Mouse (Mus musculus) myocyte (in vitro differentiated cells): ENCODE data around the gene Crtap. TPM values are rescaled to one million over a fixed set of nuclear protein-coding genes. Genes with fewer than 3 reads are reported as not detected.

Source experiments
- H3K27me3 ChIP-seq: one replicate; pipeline ENCODE4 v1.6.1; 2011; ENCODE audit not compliant: control insufficient read depth, insufficient read depth, insufficient read length
- H3K36me3 ChIP-seq: one replicate; pipeline ENCODE4 v1.6.1; 2011; ENCODE audit not compliant: control insufficient read depth, insufficient read depth
- H3K4me2 ChIP-seq: one replicate; pipeline ENCODE4 v1.6.1; 2011; ENCODE audit warnings: low read depth, control low read depth
- H3K4me3 ChIP-seq: one replicate; pipeline ENCODE4 v1.5.1; 2011; ENCODE audit warnings: mild to moderate bottlenecking, control low read depth, moderate library complexity
- H3K79me2 ChIP-seq: one replicate; pipeline ENCODE4 v1.6.1; 2011; ENCODE audit not compliant: control insufficient read depth, insufficient read depth
- H3ac ChIP-seq: one replicate; pipeline ENCODE4 v1.6.1; 2011; ENCODE audit not compliant: control insufficient read depth, insufficient read length
- CEBPB ChIP-seq: IDR thresholded peaks from 2 replicates; pipeline ENCODE4 v1.6.1; 2011; ENCODE audit warnings: mild to moderate bottlenecking, moderate library complexity; ENCODE audit not compliant: poor library complexity, insufficient read depth, severe bottlenecking
- E2F4 ChIP-seq: IDR thresholded peaks from one replicate; pipeline ENCODE4 v1.6.1; 2011; ENCODE audit warnings: mild to moderate bottlenecking, control low read depth, moderate library complexity; ENCODE audit not compliant: insufficient read depth
- MAX ChIP-seq: IDR thresholded peaks from one replicate; pipeline ENCODE4 v1.6.1; 2011; ENCODE audit warnings: low read depth, mild to moderate bottlenecking, control low read depth
- MYOD1 ChIP-seq, 3 experiments: IDR thresholded peaks; one replicate each; pipeline ENCODE4 v1.6.1; 2011; ENCODE audit warnings: control low read depth in 2 of 3, low read depth in 2 of 3, mild to moderate bottlenecking in 2 of 3, moderate library complexity in 1 of 3; ENCODE audit not compliant: insufficient read length in 2 of 3, control insufficient read depth in 1 of 3
- MYOG ChIP-seq, 3 experiments: IDR thresholded peaks; one replicate each; pipeline ENCODE4 v1.6.1; 2011; ENCODE audit warnings: control low read depth in 2 of 3, low read depth in 2 of 3, mild to moderate bottlenecking in 2 of 3; ENCODE audit not compliant: insufficient read length in 2 of 3, control insufficient read depth in 1 of 3, insufficient read depth in 1 of 3
- POLR2A ChIP-seq: IDR thresholded peaks from one replicate; pipeline ENCODE4 v1.6.1; 2011; ENCODE audit warnings: low read depth, mild to moderate bottlenecking, control low read depth, moderate library complexity; ENCODE audit not compliant: insufficient read length
- POLR2AphosphoS2 ChIP-seq: IDR thresholded peaks from one replicate; pipeline ENCODE4 v1.6.1; 2011; ENCODE audit warnings: low read depth, control low read depth; ENCODE audit not compliant: insufficient read length
- REST ChIP-seq: IDR thresholded peaks from one replicate; pipeline ENCODE4 v1.6.1; 2011; ENCODE audit warnings: mild to moderate bottlenecking, control low read depth, moderate library complexity; ENCODE audit not compliant: insufficient read depth, insufficient read length
- SRF ChIP-seq: IDR thresholded peaks from one replicate; pipeline ENCODE4 v1.6.1; 2011; ENCODE audit warnings: low read depth; ENCODE audit not compliant: control insufficient read depth, insufficient read length
- TCF12 ChIP-seq: IDR thresholded peaks from one replicate; pipeline ENCODE4 v1.6.1; 2011; ENCODE audit warnings: mild to moderate bottlenecking, control low read depth; ENCODE audit not compliant: poor library complexity, insufficient read depth, severe bottlenecking
- TCF3 ChIP-seq: IDR thresholded peaks from one replicate; pipeline ENCODE4 v1.6.1; 2011; ENCODE audit warnings: low read depth, control low read depth; ENCODE audit not compliant: insufficient read length
- USF1 ChIP-seq: IDR thresholded peaks from one replicate; pipeline ENCODE4 v1.6.1; 2011; ENCODE audit warnings: low read depth, mild to moderate bottlenecking, control low read depth, moderate library complexity
- polyA plus RNA-seq: library from polyadenylated mRNA; unstranded; fragments of >200 nt; fragmentation: generic; extraction: Trizol; gene quantifications from one replicate; pipeline ENCODE4 v1.2.1, GENCODE M21; 2012; ENCODE audit warnings: missing spikeins

The Crtap gene
- polyA plus RNA-seq, result 66.3 TPM

GRCm38 (mm10) chr9:114389905-114390748 lies at the start of gene Crtap:
Crtap (minus strand) TSS chr9:114390675.
- Histone ChIP-seq H3K4me3 (peak within 1 kb of the TSS; percentile 22), H3ac (peak within 1 kb of the TSS; percentile 54), H3K79me2 (no peaks in the 10 kb centered on the region), H3K27me3 (no peaks in the 10 kb centered on the region), H3K4me2 (peak within 1 kb of the TSS; percentile 88), H3K36me3 (no peaks in the 10 kb centered on the region)
- TF ChIP-seq MYOD1 (IDR thresholded peaks at IDR 0.05; ENCODE audit: control insufficient read depth in 1 of 3, insufficient read length in 2 of 3, low read depth in 2 of 3) (no peak), POLR2A (peak; percentile 55), E2F4 (no peak), POLR2AphosphoS2 (no peak), TCF3 (no peak), SRF (no peak), REST (no peak), MAX (no peak), USF1 (no peak), MYOG (IDR thresholded peaks at IDR 0.05; ENCODE audit: control insufficient read depth in 1 of 3, insufficient read depth in 1 of 3, insufficient read length in 2 of 3, low read depth in 2 of 3) (peak in 1 of 3 experiments; percentile 12), TCF12 (no peak), CEBPB (no peak)

DNA sequence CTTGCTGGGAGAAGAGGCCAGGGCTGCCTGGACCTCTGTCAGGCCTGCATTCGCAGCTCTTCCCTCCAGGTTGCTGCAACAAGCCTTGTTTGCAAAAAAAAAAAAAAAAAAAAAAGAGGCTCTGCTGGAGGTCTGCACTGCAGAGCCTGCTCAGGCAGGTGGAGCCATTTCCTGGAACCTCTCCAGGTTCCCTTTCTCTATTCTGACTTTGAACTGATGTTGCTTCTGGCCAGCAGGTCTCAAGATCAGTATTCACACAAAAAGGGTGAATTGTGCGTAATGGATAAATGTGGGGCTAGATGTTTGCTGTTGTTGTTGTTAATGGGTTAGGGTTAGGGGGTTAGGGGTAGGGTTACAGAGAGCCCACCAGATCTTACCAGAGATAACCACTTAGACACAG lies 45.2 kb upstream of the Crtap start:
- H3K4me2 ChIP-seq, result no peak overlapping the region
- no peak overlapping the region for H3ac ChIP-seq
- H3K27me3 ChIP-seq, result no peaks in the 10 kb centered on the region
- H3K36me3 ChIP-seq, result no peaks in the 10 kb centered on the region
- H3K79me2 ChIP-seq, result no peaks in the 10 kb centered on the region
- no peak overlapping the region for H3K4me3 ChIP-seq
- no peak for TF ChIP-seq MYOG (IDR thresholded peaks at IDR 0.05; ENCODE audit: control insufficient read depth in 1 of 3, insufficient read depth in 1 of 3, insufficient read length in 2 of 3, low read depth in 2 of 3)
- TF ChIP-seq E2F4, result no peak

DNA sequence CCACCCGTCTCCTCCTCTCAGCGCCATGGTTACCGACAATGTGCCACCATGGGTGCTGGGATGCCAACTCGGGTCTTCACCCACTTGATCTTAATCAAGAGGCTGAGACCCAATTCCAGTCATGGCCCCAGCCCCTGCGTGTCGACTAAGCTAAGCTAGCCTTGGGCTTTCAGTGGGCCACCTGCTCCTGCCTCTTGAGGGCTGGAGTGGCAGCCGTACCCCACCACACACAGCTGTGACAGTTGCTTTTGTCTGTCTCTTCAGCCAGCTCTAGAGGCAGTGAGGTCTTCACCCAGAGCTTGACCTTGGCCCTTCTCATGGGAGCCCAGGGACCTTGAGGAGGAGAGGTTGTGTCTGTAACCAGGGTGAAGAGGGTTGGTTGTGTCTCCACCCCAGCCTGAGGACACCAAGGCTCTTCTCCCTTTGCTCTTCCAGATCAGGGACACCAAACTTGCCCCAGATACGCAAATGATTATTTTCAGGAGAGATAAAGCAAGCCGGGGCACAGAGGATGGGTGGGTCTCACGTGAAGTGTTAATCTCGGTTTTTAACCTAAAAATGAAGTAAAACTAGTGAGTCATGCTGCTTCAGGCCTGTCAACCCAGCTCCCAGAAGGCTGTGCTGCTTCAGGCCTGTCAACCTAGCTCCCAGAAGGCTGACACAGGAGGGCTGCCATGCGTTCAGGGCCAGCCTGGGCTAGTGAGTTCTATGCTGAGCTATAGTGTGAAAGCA lies 37.8 kb upstream of the Crtap start:
- no peaks in the 10 kb centered on the region for H3K79me2 ChIP-seq
- H3K36me3 ChIP-seq, result no peaks in the 10 kb centered on the region
- no peak overlapping the region for H3K4me3 ChIP-seq
- no peaks in the 10 kb centered on the region for H3K27me3 ChIP-seq
- no peak for TF ChIP-seq MAX
- peak in 2 of 3 experiments; percentile 89 for TF ChIP-seq MYOD1 (IDR thresholded peaks at IDR 0.05; ENCODE audit: control insufficient read depth in 1 of 3, insufficient read length in 2 of 3, low read depth in 2 of 3)
- peak in 2 of 3 experiments; percentile 66 to 70 for TF ChIP-seq MYOG (IDR thresholded peaks at IDR 0.05; ENCODE audit: control insufficient read depth in 1 of 3, insufficient read depth in 1 of 3, insufficient read length in 2 of 3, low read depth in 2 of 3)
- no peak for TF ChIP-seq CEBPB
- no peak for TF ChIP-seq REST
- TF ChIP-seq TCF12, result no peak
- no peak for TF ChIP-seq TCF3
- no peak for TF ChIP-seq E2F4
- TF ChIP-seq SRF, result no peak
- H3K4me2 ChIP-seq, result no peak overlapping the region
- H3ac ChIP-seq, result no peak overlapping the region

- TF ChIP-seq TCF12 (no peak), USF1 (no peak), MYOD1 (IDR thresholded peaks at IDR 0.05; ENCODE audit: control insufficient read depth in 1 of 3, insufficient read length in 2 of 3, low read depth in 2 of 3) (no peak), TCF3 (no peak), CEBPB (no peak), SRF (no peak), POLR2A (no peak), REST (no peak), E2F4 (no peak), MAX (no peak), MYOG (IDR thresholded peaks at IDR 0.05; ENCODE audit: control insufficient read depth in 1 of 3, insufficient read depth in 1 of 3, insufficient read length in 2 of 3, low read depth in 2 of 3) (no peak), POLR2AphosphoS2 (no peak)
These were observed 37.0 kb upstream of the Crtap start for GRCm38 (mm10) chr9:114427425-114427824.

DNA sequence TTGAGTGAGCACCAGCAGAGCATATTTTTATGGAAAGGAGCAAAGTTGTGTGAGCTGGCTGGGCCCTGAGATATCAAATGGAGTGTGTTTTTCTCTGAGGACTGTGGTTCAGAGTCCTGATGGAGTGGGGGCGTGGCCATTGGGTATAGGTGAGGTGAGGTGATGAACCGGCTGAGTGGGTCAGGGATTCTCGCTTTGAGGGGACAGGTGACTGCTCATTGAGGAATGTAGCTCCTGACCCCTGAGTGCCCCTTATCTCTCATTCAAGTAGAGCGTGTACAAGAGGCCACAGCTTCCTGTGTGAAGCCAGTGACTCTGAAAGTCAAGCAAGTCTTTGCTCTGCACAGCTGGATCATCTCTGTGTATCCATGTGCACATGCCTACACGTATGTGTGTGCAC lies 35.7 kb upstream of the Crtap start:
- no peaks in the 10 kb centered on the region for H3K36me3 ChIP-seq
- H3ac ChIP-seq, result no peak overlapping the region
- H3K4me3 ChIP-seq, result no peak overlapping the region
- TF ChIP-seq MAX (no peak), SRF (no peak), POLR2A (no peak), MYOD1 (IDR thresholded peaks at IDR 0.05; ENCODE audit: control insufficient read depth in 1 of 3, insufficient read length in 2 of 3, low read depth in 2 of 3) (no peak), CEBPB (no peak), TCF12 (no peak), USF1 (no peak), TCF3 (no peak), REST (no peak), E2F4 (no peak), MYOG (IDR thresholded peaks at IDR 0.05; ENCODE audit: control insufficient read depth in 1 of 3, insufficient read depth in 1 of 3, insufficient read length in 2 of 3, low read depth in 2 of 3) (no peak), POLR2AphosphoS2 (no peak)
- no peaks in the 10 kb centered on the region for H3K27me3 ChIP-seq
- H3K79me2 ChIP-seq, result no peaks in the 10 kb centered on the region
- H3K4me2 ChIP-seq, result no peak overlapping the region

More at GRCm38 (mm10) chr9:114427425-114427824, 37.0 kb upstream of the Crtap start:
- no peak overlapping the region for H3ac ChIP-seq
- no peak overlapping the region for H3K4me2 ChIP-seq
- no peaks in the 10 kb centered on the region for H3K27me3 ChIP-seq
- H3K4me3 ChIP-seq, result no peak overlapping the region
- no peaks in the 10 kb centered on the region for H3K79me2 ChIP-seq
- H3K36me3 ChIP-seq, result no peaks in the 10 kb centered on the region
